Comparison of ENCODE assay signal across 1 mouse cellular context in the genomic region with DNA sequence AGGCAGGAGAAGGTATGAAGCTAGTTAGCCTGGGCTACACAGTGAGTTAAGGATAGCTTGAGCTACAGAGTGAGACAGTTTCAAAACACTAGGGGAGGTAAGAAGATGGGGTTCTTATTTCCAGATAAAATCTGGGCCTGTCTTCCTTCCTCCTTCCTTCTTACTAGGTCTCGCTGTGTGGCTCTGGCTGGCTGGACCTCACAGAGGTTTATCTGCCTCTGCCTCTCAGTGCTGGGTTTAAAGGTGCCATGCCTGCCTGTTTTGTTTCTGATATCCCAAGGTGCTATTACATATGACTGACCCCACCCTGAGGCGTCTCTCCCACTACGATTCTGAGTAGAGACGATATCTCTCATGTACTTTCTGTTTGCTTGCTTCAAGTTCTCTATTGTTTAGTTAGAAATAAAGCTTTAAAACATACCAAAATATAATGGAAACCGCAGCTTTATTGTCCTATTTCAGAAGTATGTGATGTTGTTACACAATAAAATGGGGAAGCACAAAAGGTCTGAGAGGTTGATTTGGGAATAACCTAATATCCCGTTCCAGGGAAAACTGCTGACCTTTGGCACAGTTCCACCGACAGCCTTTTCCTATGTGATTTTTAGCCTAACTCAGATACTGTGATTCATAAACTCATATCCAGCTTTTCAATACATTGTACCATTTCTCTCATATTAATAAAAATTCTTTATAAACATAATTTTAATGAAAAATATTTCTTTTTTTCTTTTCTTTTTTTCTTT.
TF ChIP-seq lines count a peak whose summit lies in the region.

No protein-coding gene starts in this region.

TF ChIP-seq in ES-E14, 5 proteins besides CTCF, POLR2A, EP300 and RAD21 (continued from another document):
- TF ChIP-seq ZNF384 (IDR thresholded peaks at IDR 0.05; ENCODE audit: low read depth, low read length), result no peak
- no peak for TF ChIP-seq HCFC1 (IDR thresholded peaks at IDR 0.05; ENCODE audit: borderline replicate concordance, insufficient read depth, low read length)
- no peak for TF ChIP-seq ZC3H11A (IDR thresholded peaks at IDR 0.05; ENCODE audit: borderline replicate concordance, low read depth, low read length)
- no peak for TF ChIP-seq MAFK (IDR thresholded peaks at IDR 0.05; ENCODE audit: insufficient read depth, low read depth, low read length)
